Mouse (Mus musculus): Measurements from ENCODE around the gene Ahnak2.

DNA sequence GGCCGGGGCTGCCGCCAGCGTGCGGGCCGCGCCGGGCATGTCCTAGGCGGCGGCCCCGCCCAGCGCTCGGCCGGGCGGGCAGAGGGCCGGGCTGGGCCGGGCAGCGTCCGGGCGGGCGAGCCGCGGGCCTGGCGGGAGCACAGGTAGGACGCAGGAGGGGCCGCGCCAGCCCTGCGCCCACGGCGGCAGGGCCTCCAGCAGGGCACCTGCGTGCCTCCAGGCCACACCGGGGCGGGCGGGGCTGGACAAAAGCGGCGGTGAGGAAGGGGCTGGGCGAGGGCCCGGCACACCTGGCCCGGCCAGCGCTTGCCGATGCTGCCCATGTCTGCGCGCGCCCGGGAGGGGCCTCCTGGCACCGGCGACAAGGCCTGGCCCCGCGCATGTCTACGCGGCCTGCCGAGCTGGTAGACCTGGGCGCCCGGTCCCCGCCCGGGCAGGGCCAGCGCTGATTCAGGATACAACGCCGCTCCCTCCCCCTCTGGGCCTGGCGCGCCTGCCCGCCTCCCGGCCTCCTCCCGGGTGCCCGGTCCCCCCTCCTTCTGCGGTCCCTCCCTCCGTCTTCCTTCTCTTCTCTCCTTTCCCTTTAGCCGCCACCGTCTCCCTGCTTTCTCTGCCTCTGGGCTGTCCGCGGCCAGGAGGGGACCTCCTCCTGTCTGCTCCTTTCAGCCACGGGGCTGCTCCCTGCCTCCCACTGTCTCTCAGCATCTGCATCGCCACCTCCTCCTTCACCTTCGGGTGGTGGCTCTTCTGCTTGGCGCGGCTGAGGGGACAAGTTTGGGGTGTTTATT, 80.0 kb downstream of the Ahnak2 start:
- no peak for TF ChIP-seq CTCF (IDR thresholded peaks at IDR 0.05; ENCODE audit: borderline replicate concordance, control insufficient read depth, extremely low read depth, insufficient read depth, low read length, poor library complexity)
- TF ChIP-seq POLR2A (IDR thresholded peaks at IDR 0.05; ENCODE audit: control insufficient read depth, extremely low read depth, insufficient read depth, low read length, poor library complexity), result no peak

All from thymus, adult 2 months (tissue).